Mouse (Mus musculus): Measurements from ENCODE around the gene Wnt5b. TPM values are rescaled to one million over a fixed set of nuclear protein-coding genes. Genes with fewer than 3 reads are reported as not detected.

Wnt5b gene
- polyA plus RNA-seq, 1 experiment: 1.8 TPM

DNA sequence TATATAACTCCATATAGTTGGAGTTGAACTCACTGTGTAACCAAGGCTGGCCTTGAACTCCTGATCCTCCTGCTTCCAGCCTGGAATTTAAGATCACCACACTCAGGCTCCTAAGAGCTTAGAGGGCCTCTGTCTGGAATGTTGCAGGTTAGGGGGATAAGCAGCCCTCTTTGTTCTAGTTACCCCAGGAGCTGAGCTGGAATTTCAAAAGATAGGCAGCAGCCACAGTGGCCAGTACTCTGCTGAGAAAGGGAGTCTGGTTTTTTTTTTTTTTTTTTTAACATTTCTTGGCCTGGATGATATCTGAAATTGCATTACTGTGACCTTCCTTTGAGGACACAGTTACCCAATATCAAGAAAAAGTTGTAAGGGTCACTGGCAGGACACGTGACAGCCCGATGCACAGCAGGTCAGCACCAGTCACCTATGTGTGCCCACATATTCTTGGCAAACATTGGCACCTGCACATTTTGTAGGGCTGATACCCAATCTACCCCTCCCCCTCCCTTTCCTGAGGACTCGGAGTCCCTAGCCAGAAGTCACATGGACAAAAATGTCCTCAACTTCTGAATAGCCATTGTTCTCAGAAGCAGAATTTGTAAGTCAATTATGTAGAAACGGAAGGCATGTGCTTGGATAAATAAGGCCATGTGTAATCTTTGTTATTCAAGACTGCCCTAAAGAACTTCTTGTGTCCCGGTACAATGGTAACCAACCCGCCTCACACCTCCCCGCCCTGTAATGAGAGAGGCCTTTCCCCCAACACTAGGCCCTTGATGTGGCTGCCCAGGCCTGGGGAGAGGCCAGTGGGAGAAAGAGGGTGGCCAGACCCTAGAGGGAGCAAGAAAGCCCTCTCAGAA, 125.5 kb downstream of the Wnt5b start:
- WGBS: 44% methylated on average over 7 of the region's 7 CpGs
- Histone ChIP-seq H3K27me3 (ENCODE audit: control insufficient read depth, insufficient read depth, low read length) (no peaks in the 10 kb centered on the region), H3K4me1 (ENCODE audit: control insufficient read depth, insufficient read depth, insufficient read length, low read length) (peaks cover 31% of the 10 kb centered on the region), H3K36me3 (ENCODE audit: control insufficient read depth, insufficient read depth, low read length) (no peaks in the 10 kb centered on the region), H3K27ac (ENCODE audit: insufficient read depth, low read depth, low read length) (peak overlapping the region; percentile 68; the same call in 1 of the 2 replicates), H3K4me3 (ENCODE audit: low read depth, low read length) (no peak overlapping the region)
- TF ChIP-seq CTCF (IDR thresholded peaks at IDR 0.05; ENCODE audit: extremely low read depth, insufficient read length, insufficient replicate concordance, low read depth, low read length): no peak
- no peak for TF ChIP-seq POLR2A (IDR thresholded peaks at IDR 0.05; ENCODE audit: low read depth, low read length)

DNA sequence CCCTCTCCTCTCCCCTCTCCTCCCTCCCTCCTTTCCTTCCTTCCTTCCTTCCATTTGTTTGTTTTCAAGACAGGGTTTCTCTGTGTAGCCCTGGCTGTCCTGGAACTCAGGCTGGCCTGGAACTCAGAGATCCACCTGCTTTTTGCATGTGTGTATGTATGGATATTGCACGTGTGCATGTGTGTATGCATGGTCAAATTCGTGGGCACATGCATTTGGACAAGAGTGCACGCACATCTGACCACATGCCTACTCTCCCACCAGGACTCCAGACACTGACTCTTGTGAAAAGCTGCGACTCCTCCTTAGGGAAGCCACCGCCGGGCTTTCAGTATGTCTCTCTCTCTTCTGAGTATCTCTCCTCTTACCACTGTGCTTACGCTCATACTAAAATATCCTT, 126.3 kb downstream of the Wnt5b start:
- Histone ChIP-seq H3K4me3 (ENCODE audit: low read depth, low read length) (no peak overlapping the region), H3K4me1 (ENCODE audit: control insufficient read depth, insufficient read depth, insufficient read length, low read length) (peaks cover 34% of the 10 kb centered on the region), H3K36me3 (ENCODE audit: control insufficient read depth, insufficient read depth, low read length) (no peaks in the 10 kb centered on the region), H3K27me3 (ENCODE audit: control insufficient read depth, insufficient read depth, low read length) (no peaks in the 10 kb centered on the region), H3K27ac (ENCODE audit: insufficient read depth, low read depth, low read length) (no peak overlapping the region)
- TF ChIP-seq CTCF (IDR thresholded peaks at IDR 0.05; ENCODE audit: extremely low read depth, insufficient read length, insufficient replicate concordance, low read depth, low read length) (no peak), POLR2A (IDR thresholded peaks at IDR 0.05; ENCODE audit: low read depth, low read length) (no peak)
- WGBS: 77% methylated on average over 7 of the region's 7 CpGs

DNA sequence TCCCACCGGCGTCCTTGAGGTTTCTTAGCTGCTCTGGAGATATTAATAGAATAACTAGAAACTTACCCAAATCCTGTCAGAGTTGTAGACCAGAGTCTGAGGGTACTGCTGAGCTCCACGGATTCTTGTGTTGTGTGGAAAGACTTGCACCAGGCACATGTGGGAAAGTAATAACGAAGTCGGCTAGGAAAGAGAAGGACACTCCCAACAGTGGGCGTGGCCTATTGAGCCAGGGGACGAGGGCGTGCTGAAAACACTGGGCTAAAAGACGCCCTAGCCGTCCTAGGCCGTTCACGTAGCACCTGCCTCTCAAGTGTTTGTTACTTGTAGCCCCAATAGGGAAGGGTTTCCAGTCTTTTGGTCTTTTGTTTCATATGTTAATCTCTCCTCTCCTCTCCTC, 126.8 kb downstream of the Wnt5b start, which contains the start of gene Adipor2:
Adipor2 (minus strand) TSS at position 351 of the 400 bp plus-strand sequence.
- 2% methylated on average over 12 of the region's 12 CpGs for WGBS
- peak within 1 kb of the TSS; percentile 76 for H3K27ac ChIP-seq (ENCODE audit: insufficient read depth, low read depth, low read length)
- H3K36me3 ChIP-seq (ENCODE audit: control insufficient read depth, insufficient read depth, low read length): 0 out of 2 replicates have a peak, but pooled peaks cover 2% of the 10 kb centered on the region
- H3K4me1 ChIP-seq (ENCODE audit: control insufficient read depth, insufficient read depth, insufficient read length, low read length): peaks cover 37% of the 10 kb centered on the region
- H3K27me3 ChIP-seq (ENCODE audit: control insufficient read depth, insufficient read depth, low read length): no peaks in the 10 kb centered on the region
- TF ChIP-seq CTCF (IDR thresholded peaks at IDR 0.05; ENCODE audit: extremely low read depth, insufficient read length, insufficient replicate concordance, low read depth, low read length) (no peak), POLR2A (IDR thresholded peaks at IDR 0.05; ENCODE audit: low read depth, low read length) (no peak; the same call in 1 of the 2 replicates)
- H3K4me3 ChIP-seq (ENCODE audit: low read depth, low read length): peak within 1 kb of the TSS; percentile 60

DNA sequence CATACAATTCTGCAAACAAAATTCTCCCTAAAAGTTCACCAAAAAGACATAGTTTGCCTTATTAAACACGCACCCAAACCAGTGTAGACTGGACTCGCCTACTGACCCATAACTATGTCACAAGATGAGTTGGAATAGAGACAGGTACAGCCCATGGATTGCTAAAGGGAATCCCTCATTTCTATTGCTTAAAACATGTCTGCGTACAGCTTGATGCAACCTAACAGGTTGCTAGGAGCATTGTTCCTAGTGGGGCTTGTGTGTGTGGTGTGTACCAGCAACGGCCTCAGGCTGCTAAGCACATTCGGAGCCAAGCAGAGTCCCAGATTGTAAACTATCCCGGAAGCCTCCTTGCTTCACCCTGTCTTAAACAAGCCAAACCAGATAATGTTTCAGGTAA, 127.5 kb downstream of the Wnt5b start:
- H3K27me3 ChIP-seq (ENCODE audit: control insufficient read depth, insufficient read depth, low read length): no peaks in the 10 kb centered on the region
- peaks cover 6% of the 10 kb centered on the region for H3K36me3 ChIP-seq (ENCODE audit: control insufficient read depth, insufficient read depth, low read length)
- WGBS: 35% methylated on average over 6 of the region's 6 CpGs
- TF ChIP-seq POLR2A (IDR thresholded peaks at IDR 0.05; ENCODE audit: low read depth, low read length) (no peak), CTCF (IDR thresholded peaks at IDR 0.05; ENCODE audit: extremely low read depth, insufficient read length, insufficient replicate concordance, low read depth, low read length) (no peak)
- H3K27ac ChIP-seq (ENCODE audit: insufficient read depth, low read depth, low read length): peak overlapping the region; percentile 76
- H3K4me1 ChIP-seq (ENCODE audit: control insufficient read depth, insufficient read depth, insufficient read length, low read length): peaks cover 38% of the 10 kb centered on the region
- peak overlapping the region; percentile 56 for H3K4me3 ChIP-seq (ENCODE audit: low read depth, low read length)

DNA sequence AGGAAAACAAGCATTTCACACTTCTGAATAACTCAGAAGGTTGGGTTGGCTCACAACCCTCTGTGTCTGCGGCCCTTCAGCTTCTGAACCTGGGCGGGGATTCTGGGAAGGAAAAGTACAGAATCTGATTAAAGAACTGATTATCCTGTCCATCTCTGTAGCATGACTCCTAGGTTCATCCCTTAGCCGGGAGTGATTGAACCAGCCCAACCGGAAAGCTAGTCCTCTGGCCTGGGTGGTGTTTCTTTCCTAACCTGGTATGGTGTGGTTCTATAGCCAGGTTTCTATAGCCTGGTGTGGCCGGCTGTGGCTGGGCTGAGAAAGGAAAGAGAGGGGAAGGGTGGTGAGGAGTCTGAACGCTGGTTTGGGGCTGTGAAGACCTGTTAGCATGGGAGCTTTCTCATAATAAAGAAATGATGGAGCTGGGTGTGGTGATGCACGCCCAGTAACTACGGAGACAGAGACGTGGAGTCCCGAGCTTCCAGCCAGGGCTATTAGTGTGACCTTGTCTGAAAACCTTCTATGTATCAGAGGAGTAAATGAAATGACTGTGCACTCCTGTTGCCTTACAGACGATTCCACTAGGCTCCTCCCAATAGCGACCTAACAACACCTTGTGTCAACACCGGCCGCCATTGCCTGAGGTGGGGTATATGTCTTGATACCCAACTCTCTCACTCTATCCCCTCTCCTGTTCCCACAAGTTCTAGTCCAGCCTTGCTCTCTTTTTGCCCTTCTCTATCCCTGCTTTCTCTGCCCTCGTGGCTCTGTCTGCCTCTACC, 129.7 kb downstream of the Wnt5b start:
- no peaks in the 10 kb centered on the region for H3K27me3 ChIP-seq (ENCODE audit: control insufficient read depth, insufficient read depth, low read length)
- peaks cover 44% of the 10 kb centered on the region for H3K4me1 ChIP-seq (ENCODE audit: control insufficient read depth, insufficient read depth, insufficient read length, low read length)
- TF ChIP-seq POLR2A (IDR thresholded peaks at IDR 0.05; ENCODE audit: low read depth, low read length) (no peak), CTCF (IDR thresholded peaks at IDR 0.05; ENCODE audit: extremely low read depth, insufficient read length, insufficient replicate concordance, low read depth, low read length) (no peak)
- peaks cover 12% of the 10 kb centered on the region for H3K36me3 ChIP-seq (ENCODE audit: control insufficient read depth, insufficient read depth, low read length)
- peak overlapping the region; percentile 76 for H3K27ac ChIP-seq (ENCODE audit: insufficient read depth, low read depth, low read length)
- peak overlapping the region; percentile 25 for H3K4me3 ChIP-seq (ENCODE audit: low read depth, low read length)
- WGBS: 41% methylated on average over 15 of the region's 15 CpGs

DNA sequence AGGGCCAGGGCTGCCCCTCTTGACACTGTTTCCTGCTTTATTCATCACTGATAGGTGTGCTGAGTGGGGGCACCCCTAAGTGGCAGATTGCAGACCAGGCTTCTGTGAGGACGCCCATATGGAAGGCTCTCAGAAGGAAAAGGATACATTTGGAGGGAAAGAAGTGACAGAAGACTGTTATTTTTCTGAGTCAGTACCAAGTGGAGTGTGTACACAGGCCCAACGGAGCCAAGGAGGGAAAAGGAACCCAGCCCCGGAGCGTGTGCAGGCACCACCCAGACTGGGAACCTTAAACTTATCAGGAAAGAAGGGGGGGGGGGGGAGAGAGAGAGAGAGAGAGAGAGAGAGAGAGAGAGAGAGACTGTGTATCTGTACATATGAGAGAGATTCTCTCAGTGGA, 131.6 kb downstream of the Wnt5b start:
- 72% methylated on average over 4 of the region's 4 CpGs for WGBS
- H3K27ac ChIP-seq (ENCODE audit: insufficient read depth, low read depth, low read length): no peak overlapping the region

DNA sequence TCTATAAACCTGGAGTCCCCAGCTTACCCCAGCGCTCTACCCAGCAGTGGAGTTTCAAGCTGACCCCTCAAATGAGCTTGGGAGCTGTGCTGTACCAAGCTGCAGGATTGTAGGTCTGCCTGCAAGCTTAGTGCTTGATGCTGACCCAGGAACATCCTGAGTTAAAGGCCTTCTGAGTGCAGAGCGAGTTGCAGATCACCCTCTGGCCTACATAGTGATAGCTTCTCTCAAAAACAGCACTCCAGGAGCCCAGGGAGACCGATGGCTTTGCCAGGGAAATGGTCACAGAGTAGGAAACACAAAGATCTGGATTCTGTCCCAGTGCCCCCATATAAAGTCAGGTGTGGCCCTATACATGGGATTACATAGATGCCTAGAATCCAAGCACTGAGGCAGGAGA, 132.6 kb downstream of the Wnt5b start:
- H3K4me3 ChIP-seq (ENCODE audit: low read depth, low read length): no peak overlapping the region
- H3K27ac ChIP-seq (ENCODE audit: insufficient read depth, low read depth, low read length): peak overlapping the region; percentile 86; the same call in 1 of the 2 replicates
- no peak for TF ChIP-seq POLR2A (IDR thresholded peaks at IDR 0.05; ENCODE audit: low read depth, low read length)
- TF ChIP-seq CTCF (IDR thresholded peaks at IDR 0.05; ENCODE audit: extremely low read depth, insufficient read length, insufficient replicate concordance, low read depth, low read length): no peak
- WGBS: 78% methylated on average over 3 of the region's 3 CpGs
- H3K27me3 ChIP-seq (ENCODE audit: control insufficient read depth, insufficient read depth, low read length): no peaks in the 10 kb centered on the region
- H3K36me3 ChIP-seq (ENCODE audit: control insufficient read depth, insufficient read depth, low read length): peaks cover 12% of the 10 kb centered on the region
- peaks cover 52% of the 10 kb centered on the region for H3K4me1 ChIP-seq (ENCODE audit: control insufficient read depth, insufficient read depth, insufficient read length, low read length)

More for the DNA sequence above, 131.6 kb downstream of the Wnt5b start:
- no peaks in the 10 kb centered on the region for H3K27me3 ChIP-seq (ENCODE audit: control insufficient read depth, insufficient read depth, low read length)
- no peak for TF ChIP-seq POLR2A (IDR thresholded peaks at IDR 0.05; ENCODE audit: low read depth, low read length)
- no peak for TF ChIP-seq CTCF (IDR thresholded peaks at IDR 0.05; ENCODE audit: extremely low read depth, insufficient read length, insufficient replicate concordance, low read depth, low read length)
- peaks cover 12% of the 10 kb centered on the region for H3K36me3 ChIP-seq (ENCODE audit: control insufficient read depth, insufficient read depth, low read length)
- peaks cover 46% of the 10 kb centered on the region for H3K4me1 ChIP-seq (ENCODE audit: control insufficient read depth, insufficient read depth, insufficient read length, low read length)
- no peak overlapping the region for H3K4me3 ChIP-seq (ENCODE audit: low read depth, low read length)

Data from small intestine, adult 2 months (tissue).